Mouse (Mus musculus) midbrain, embryonic 10.5 days (tissue): ENCODE results near the gene Plcb2. TPM values are rescaled to one million over a fixed set of nuclear protein-coding genes. Genes with fewer than 3 reads are reported as not detected.

ENCODE experiments used
- DNase-seq: peaks from one replicate; pipeline ENCODE4 v3.0.0-alpha.2; 2017; ENCODE audit warnings: low spot score
- H3K27ac ChIP-seq: fragments of 300-500 bp; sonication (generic); replicated peaks from 2 replicates; pipeline ENCODE4 v1.5.1; 2016; ENCODE audit warnings: mild to moderate bottlenecking
- H3K27me3 ChIP-seq: fragments of 300-500 bp; sonication (generic); 2 replicates; pipeline ENCODE4 v1.6.1; 2016; ENCODE audit warnings: low read depth, mild to moderate bottlenecking; ENCODE audit not compliant: poor library complexity, severe bottlenecking
- H3K36me3 ChIP-seq: fragments of 300-500 bp; sonication (generic); 2 replicates; pipeline ENCODE4 v1.6.1; 2016; ENCODE audit warnings: mild to moderate bottlenecking, moderate library complexity
- H3K4me1 ChIP-seq: fragments of 300-500 bp; sonication (generic); 2 replicates; pipeline ENCODE4 v1.6.1; 2016
- H3K4me3 ChIP-seq: fragments of 300-500 bp; sonication (generic); 2 replicates; pipeline ENCODE4 v1.5.1; 2016; ENCODE audit warnings: mild to moderate bottlenecking, moderate library complexity
- H3K9me3 ChIP-seq: fragments of 300-500 bp; sonication (generic); replicated peaks from 2 replicates; pipeline ENCODE4 v1.6.1; 2016; ENCODE audit warnings: mild to moderate bottlenecking
- WGBS: fragments of 180-500 bp; shearing (Covaris S2); methylation state at CpG from one replicate; pipeline ENCODE4 v1.1.7; 2016; 5-methylcytosine and 5-hydroxymethylcytosine counted together
- polyA plus RNA-seq: library from polyadenylated mRNA; unstranded; fragments of >200 nt; fragmentation: Nextera tagmentation; extraction: Ambion mirVana; gene quantifications from 2 replicates; pipeline ENCODE4 v1.2.1, GENCODE M21; 2016

The Plcb2 gene
- polyA plus RNA-seq, 1 experiment from 2014 or later, result 0.09 TPM

- no peak overlapping the region for H3K27ac ChIP-seq
- no peak overlapping the region for H3K4me3 ChIP-seq
- no peak for DNase-seq
- no peaks in the 10 kb centered on the region for H3K36me3 ChIP-seq
- peaks cover 68% of the 10 kb centered on the region for H3K27me3 ChIP-seq
- H3K4me1 ChIP-seq, result peaks cover 12% of the 10 kb centered on the region
- H3K9me3 ChIP-seq, result no peaks in the 10 kb centered on the region
- 45% methylated on average over 4 of the region's 4 CpGs for WGBS
These were observed 956 bp upstream of the Plcb2 start for GRCm38 (mm10) chr2:118729194-118729593.

GRCm38 (mm10) chr2:118727911-118728310, 327 bp downstream of the Plcb2 start:
- no peak overlapping the region for H3K4me3 ChIP-seq
- no peak overlapping the region for H3K27ac ChIP-seq
- DNase-seq, result no peak
- H3K4me1 ChIP-seq, result peaks cover 13% of the 10 kb centered on the region
- 25% methylated on average over 9 of the region's 9 CpGs for WGBS
- no peaks in the 10 kb centered on the region for H3K36me3 ChIP-seq
- H3K27me3 ChIP-seq, result peaks cover 68% of the 10 kb centered on the region
- H3K9me3 ChIP-seq, result no peaks in the 10 kb centered on the region

- H3K4me3 ChIP-seq, result no peak overlapping the region
- H3K27me3 ChIP-seq, result peaks cover 67% of the 10 kb centered on the region
- no peaks in the 10 kb centered on the region for H3K36me3 ChIP-seq
- WGBS, result 81% methylated on average over 2 of the region's 2 CpGs
- H3K27ac ChIP-seq, result no peak overlapping the region
- peaks cover 15% of the 10 kb centered on the region for H3K4me1 ChIP-seq
- DNase-seq, result no peak
- H3K9me3 ChIP-seq, result no peaks in the 10 kb centered on the region
These were observed 1.4 kb downstream of the Plcb2 start for GRCm38 (mm10) chr2:118726873-118727272.

- H3K4me1 ChIP-seq, result peaks cover 12% of the 10 kb centered on the region
- no peak overlapping the region for H3K4me3 ChIP-seq
- H3K27me3 ChIP-seq, result peaks cover 56% of the 10 kb centered on the region
- no peaks in the 10 kb centered on the region for H3K36me3 ChIP-seq
- WGBS, result 92% methylated on average over 4 of the region's 4 CpGs
- DNase-seq, result no peak
- no peak overlapping the region for H3K27ac ChIP-seq
- no peaks in the 10 kb centered on the region for H3K9me3 ChIP-seq
These were observed 2.7 kb downstream of the Plcb2 start for GRCm38 (mm10) chr2:118725511-118725910.

GRCm38 (mm10) chr2:118723693-118724486, 4.3 kb downstream of the Plcb2 start:
- WGBS, result 85% methylated on average over 15 of the region's 15 CpGs
- no peak overlapping the region for H3K4me3 ChIP-seq
- H3K36me3 ChIP-seq, result no peaks in the 10 kb centered on the region
- H3K27me3 ChIP-seq, result peaks cover 49% of the 10 kb centered on the region
- H3K9me3 ChIP-seq, result no peaks in the 10 kb centered on the region
- no peak for DNase-seq
- no peak overlapping the region for H3K27ac ChIP-seq
- H3K4me1 ChIP-seq, result peaks cover 11% of the 10 kb centered on the region

GRCm38 (mm10) chr2:118716677-118717076, 11.6 kb downstream of the Plcb2 start:
- no peak for DNase-seq
- H3K9me3 ChIP-seq, result no peaks in the 10 kb centered on the region
- H3K4me1 ChIP-seq, result peaks cover 30% of the 10 kb centered on the region
- H3K36me3 ChIP-seq, result no peaks in the 10 kb centered on the region
- 91% methylated on average over 5 of the region's 5 CpGs for WGBS
- H3K27me3 ChIP-seq, result peaks cover 56% of the 10 kb centered on the region
- H3K27ac ChIP-seq, result no peak overlapping the region
- H3K4me3 ChIP-seq, result no peak overlapping the region

GRCm38 (mm10) chr2:118714230-118714629, 14.0 kb downstream of the Plcb2 start:
- H3K27ac ChIP-seq, result no peak overlapping the region
- H3K4me3 ChIP-seq, result no peak overlapping the region
- WGBS, result 32% methylated on average over 4 of the region's 4 CpGs
- DNase-seq, result peak; percentile 54
- peaks cover 76% of the 10 kb centered on the region for H3K27me3 ChIP-seq
- no peaks in the 10 kb centered on the region for H3K36me3 ChIP-seq
- H3K9me3 ChIP-seq, result no peaks in the 10 kb centered on the region
- peaks cover 49% of the 10 kb centered on the region for H3K4me1 ChIP-seq

- H3K27ac ChIP-seq, result no peak overlapping the region
- no peaks in the 10 kb centered on the region for H3K36me3 ChIP-seq
- peaks cover 50% of the 10 kb centered on the region for H3K4me1 ChIP-seq
- H3K9me3 ChIP-seq, result no peaks in the 10 kb centered on the region
- 90% methylated on average over 6 of the region's 6 CpGs for WGBS
- no peak overlapping the region for H3K4me3 ChIP-seq
- no peak for DNase-seq
- H3K27me3 ChIP-seq, result peaks cover 76% of the 10 kb centered on the region
These were observed 14.6 kb downstream of the Plcb2 start for GRCm38 (mm10) chr2:118713631-118714030.

GRCm38 (mm10) chr2:118711038-118711494, 17.2 kb downstream of the Plcb2 start:
- DNase-seq, result peak; percentile 71
- Histone ChIP-seq H3K4me1 (peaks cover 55% of the 10 kb centered on the region), H3K36me3 (no peaks in the 10 kb centered on the region), H3K27me3 (peaks cover 90% of the 10 kb centered on the region), H3K9me3 (no peaks in the 10 kb centered on the region), H3K27ac (peak overlapping the region; percentile 65; the same call in 1 of the 2 replicates), H3K4me3 (peak overlapping the region; percentile 57)
- WGBS, result under 1% methylated on average over 36 of the region's 36 CpGs

GRCm38 (mm10) chr2:118709655-118710221, 18.5 kb downstream of the Plcb2 start:
- no peak overlapping the region for H3K4me3 ChIP-seq
- WGBS, result 39% methylated on average over 4 of the region's 4 CpGs
- no peaks in the 10 kb centered on the region for H3K36me3 ChIP-seq
- H3K4me1 ChIP-seq, result peaks cover 53% of the 10 kb centered on the region
- H3K27me3 ChIP-seq, result peaks cover 92% of the 10 kb centered on the region
- no peak for DNase-seq
- H3K27ac ChIP-seq, result no peak overlapping the region
- H3K9me3 ChIP-seq, result no peaks in the 10 kb centered on the region

GRCm38 (mm10) chr2:118708472-118708871, 19.8 kb downstream of the Plcb2 start:
- Histone ChIP-seq H3K9me3 (no peaks in the 10 kb centered on the region), H3K27me3 (peaks cover 100% of the 10 kb centered on the region), H3K4me3 (no peak overlapping the region), H3K27ac (no peak overlapping the region), H3K36me3 (no peaks in the 10 kb centered on the region), H3K4me1 (peaks cover 52% of the 10 kb centered on the region)
- DNase-seq, result no peak
- WGBS, result 82% methylated on average over 4 of the region's 4 CpGs

GRCm38 (mm10) chr2:118706436-118706835, 21.8 kb downstream of the Plcb2 start:
- Histone ChIP-seq H3K9me3 (no peaks in the 10 kb centered on the region), H3K27ac (no peak overlapping the region), H3K4me3 (no peak overlapping the region), H3K36me3 (no peaks in the 10 kb centered on the region), H3K27me3 (peaks cover 100% of the 10 kb centered on the region), H3K4me1 (peaks cover 56% of the 10 kb centered on the region)
- WGBS, result 3% methylated on average over 6 of the region's 6 CpGs
- no peak for DNase-seq
